Mouse (Mus musculus) bone marrow, adult 2 months (tissue): Measurements from ENCODE around the gene Inhbb.

Source experiments
- CTCF ChIP-seq: fragments of 200-500 bp; IDR thresholded peaks from 2 replicates; pipeline ENCODE4 v1.5.1; 2011; ENCODE audit warnings: low read length, control low read depth; ENCODE audit not compliant: control insufficient read depth, insufficient read depth
- POLR2A ChIP-seq: fragments of 200-500 bp; IDR thresholded peaks from 2 replicates; pipeline ENCODE4 v1.6.1; 2011; ENCODE audit warnings: low read depth, mild to moderate bottlenecking, control low read depth, low read length, borderline replicate concordance; ENCODE audit not compliant: control insufficient read depth

DNA sequence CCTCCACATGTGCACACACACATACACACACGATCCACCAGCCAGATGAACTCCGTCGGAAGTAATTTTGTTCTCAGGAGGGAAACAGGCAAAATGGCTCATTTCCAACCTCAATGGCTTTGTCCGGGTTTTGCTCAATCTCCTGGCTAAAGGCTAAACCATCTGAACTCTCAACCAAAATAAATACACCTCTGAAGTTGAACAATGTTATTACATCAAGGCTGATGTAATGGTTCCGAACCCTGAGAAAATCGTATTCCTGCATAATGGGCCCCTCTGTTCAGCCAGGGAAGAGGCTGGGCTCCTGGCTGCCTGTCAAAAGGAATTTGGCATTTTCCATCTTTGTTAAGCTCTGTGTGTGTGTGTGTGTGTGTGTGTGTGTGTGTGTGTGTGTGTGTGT, 15.4 kb upstream of the Inhbb start:
- TF ChIP-seq CTCF: no peak
- TF ChIP-seq POLR2A: no peak
